Mouse (Mus musculus) neural tube, embryonic 11.5 days (tissue): Measurements from ENCODE around the gene Prkg1. TPM values are rescaled to one million over a fixed set of nuclear protein-coding genes. Genes with fewer than 3 reads are reported as not detected.
"Not testable (repeated sequence)": the region's sequence is repeated elsewhere in the genome, so short reads cannot be mapped to it uniquely, and the experiment has no call there.

Experiments
- ATAC-seq: fragments of 200-750 bp; cut with Nextera tagmentation; 2 replicates; pipeline ENCODE4 v1.8.0; 2017; ENCODE audit warnings: moderate number of reproducible peaks, mild to moderate bottlenecking, moderate TSS enrichment, moderate library complexity; ENCODE audit not compliant: insufficient read depth, low FRiP score, low TSS enrichment
- DNase-seq: peaks from one replicate; pipeline ENCODE4 v3.0.0-alpha.2; 2015; ENCODE audit warnings: low spot score
- H3K27ac ChIP-seq: fragments of 300-500 bp; sonication (generic); 2 replicates; pipeline ENCODE4 v1.5.1; 2014; ENCODE audit warnings: low read depth, mild to moderate bottlenecking, low read length
- H3K27me3 ChIP-seq: fragments of 300-500 bp; sonication (generic); 2 replicates; pipeline ENCODE4 v1.6.1; 2014; ENCODE audit warnings: mild to moderate bottlenecking, low read length, mixed read lengths; ENCODE audit not compliant: control insufficient read depth, insufficient read depth
- H3K36me3 ChIP-seq: fragments of 300-500 bp; sonication (generic); 2 replicates; pipeline ENCODE4 v1.6.1; 2014; ENCODE audit warnings: mild to moderate bottlenecking, low read length, moderate library complexity, mixed read lengths; ENCODE audit not compliant: control insufficient read depth, insufficient read depth
- H3K4me1 ChIP-seq: fragments of 300-500 bp; sonication (generic); 2 replicates; pipeline ENCODE4 v1.6.1; 2014; ENCODE audit warnings: low read length, mixed read lengths; ENCODE audit not compliant: control insufficient read depth, insufficient read depth
- H3K4me2 ChIP-seq: fragments of 300-500 bp; sonication (generic); 2 replicates; pipeline ENCODE4 v1.6.1; 2014; ENCODE audit warnings: low read depth, mild to moderate bottlenecking, moderate library complexity
- H3K4me3 ChIP-seq: fragments of 300-500 bp; sonication (generic); 2 replicates; pipeline ENCODE4 v1.5.1; 2014; ENCODE audit warnings: low read depth, low read length
- H3K9ac ChIP-seq: fragments of 300-500 bp; sonication (generic); 2 replicates; pipeline ENCODE4 v1.6.1; 2014; ENCODE audit warnings: mild to moderate bottlenecking, low read length
- H3K9me3 ChIP-seq: fragments of 300-500 bp; sonication (generic); 2 replicates; pipeline ENCODE4 v1.6.1; 2016; ENCODE audit warnings: low read length; ENCODE audit not compliant: control insufficient read depth
- WGBS: fragments of 180-500 bp; shearing (Covaris S2); extraction: QIAGEN DNeasy Blood & Tissue Kit; methylation state at CpG from one replicate; pipeline ENCODE4 v1.1.7; 2014; 5-methylcytosine and 5-hydroxymethylcytosine counted together
- polyA plus RNA-seq: library from polyadenylated mRNA; unstranded; fragments of >200 nt; fragmentation: Nextera tagmentation; extraction: Ambion mirVana; gene quantifications from 2 replicates; pipeline ENCODE4 v1.2.1, GENCODE M21; 2014

Gene Prkg1
- polyA plus RNA-seq, 1 experiment from 2014 or later: 8.2 TPM

GRCm38 (mm10) chr19:31354959-31355358 is 409.9 kb downstream of the Prkg1 start:
- Histone ChIP-seq H3K9me3 (no peaks in the 10 kb centered on the region), H3K27me3 (no peaks in the 10 kb centered on the region), H3K4me2 (no peak overlapping the region), H3K36me3 (no peaks in the 10 kb centered on the region), H3K9ac (no peak overlapping the region), H3K4me1 (no peaks in the 10 kb centered on the region), H3K27ac (no peak overlapping the region), H3K4me3 (no peak overlapping the region)
- WGBS: 76% methylated on average over 1 of the region's 1 CpGs
- ATAC-seq (no peak), DNase-seq (no peak)

- DNase-seq, H3K4me1 ChIP-seq, H3K9me3 ChIP-seq, H3K27me3 ChIP-seq, ATAC-seq, H3K36me3 ChIP-seq, H3K4me2 ChIP-seq, H3K4me3 ChIP-seq, H3K9ac ChIP-seq, H3K27ac ChIP-seq: not testable (repeated sequence)
Measured at GRCm38 (mm10) chr19:31352784-31353183, 412.0 kb downstream of the Prkg1 start.

- no peak overlapping the region for H3K9ac ChIP-seq
- no peaks in the 10 kb centered on the region for H3K36me3 ChIP-seq
- 36% methylated on average over 3 of the region's 3 CpGs for WGBS
- no peak for ATAC-seq
- H3K27me3 ChIP-seq: no peaks in the 10 kb centered on the region
- H3K27ac ChIP-seq: no peak overlapping the region
- H3K4me2 ChIP-seq: no peak overlapping the region
- H3K4me3 ChIP-seq: no peak overlapping the region
- H3K4me1 ChIP-seq: no peaks in the 10 kb centered on the region
- DNase-seq: no peak
- H3K9me3 ChIP-seq: no peaks in the 10 kb centered on the region
Measured at GRCm38 (mm10) chr19:31351796-31352195, 413.0 kb downstream of the Prkg1 start.

- H3K4me3 ChIP-seq: no peak overlapping the region
- no peak overlapping the region for H3K4me2 ChIP-seq
- DNase-seq (peak; percentile 50), ATAC-seq (no peak)
- no peaks in the 10 kb centered on the region for H3K9me3 ChIP-seq
- H3K27ac ChIP-seq: no peak overlapping the region
- H3K27me3 ChIP-seq: no peaks in the 10 kb centered on the region
- H3K9ac ChIP-seq: no peak overlapping the region
- H3K4me1 ChIP-seq: no peaks in the 10 kb centered on the region
- WGBS: 35% methylated on average over 4 of the region's 4 CpGs
- H3K36me3 ChIP-seq: no peaks in the 10 kb centered on the region
Measured at GRCm38 (mm10) chr19:31342150-31342549, 422.7 kb downstream of the Prkg1 start.

- Histone ChIP-seq H3K9me3 (no peaks in the 10 kb centered on the region), H3K4me1 (no peaks in the 10 kb centered on the region), H3K27me3 (no peaks in the 10 kb centered on the region), H3K27ac (no peak overlapping the region), H3K4me3 (no peak overlapping the region), H3K4me2 (no peak overlapping the region), H3K36me3 (no peaks in the 10 kb centered on the region), H3K9ac (no peak overlapping the region)
- 78% methylated on average over 1 of the region's 1 CpGs for WGBS
- DNase-seq (no peak), ATAC-seq (no peak)
Measured at GRCm38 (mm10) chr19:31340898-31341297, 423.9 kb downstream of the Prkg1 start.

- Histone ChIP-seq H3K4me2 (no peak overlapping the region), H3K9ac (no peak overlapping the region), H3K36me3 (no peaks in the 10 kb centered on the region), H3K4me1 (no peaks in the 10 kb centered on the region), H3K27ac (no peak overlapping the region), H3K9me3 (no peaks in the 10 kb centered on the region), H3K4me3 (no peak overlapping the region), H3K27me3 (no peaks in the 10 kb centered on the region)
- DNase-seq (no peak), ATAC-seq (no peak)
- 69% methylated on average over 5 of the region's 5 CpGs for WGBS
Measured at GRCm38 (mm10) chr19:31338355-31339101, 426.3 kb downstream of the Prkg1 start.

GRCm38 (mm10) chr19:31337863-31338217 is 427.0 kb downstream of the Prkg1 start:
- Histone ChIP-seq H3K4me3 (no peak overlapping the region), H3K27me3 (no peaks in the 10 kb centered on the region), H3K9ac (no peak overlapping the region), H3K9me3 (no peaks in the 10 kb centered on the region), H3K27ac (no peak overlapping the region), H3K36me3 (no peaks in the 10 kb centered on the region), H3K4me2 (no peak overlapping the region), H3K4me1 (no peaks in the 10 kb centered on the region)
- ATAC-seq (no peak), DNase-seq (no peak)
- WGBS: 87% methylated on average over 6 of the region's 6 CpGs

- Histone ChIP-seq H3K27ac (no peak overlapping the region), H3K9ac (no peak overlapping the region), H3K4me1 (no peaks in the 10 kb centered on the region), H3K4me3 (no peak overlapping the region), H3K36me3 (no peaks in the 10 kb centered on the region), H3K9me3 (no peaks in the 10 kb centered on the region), H3K4me2 (no peak overlapping the region), H3K27me3 (no peaks in the 10 kb centered on the region)
- no peak for ATAC-seq
- no peak for DNase-seq
- 84% methylated on average over 9 of the region's 9 CpGs for WGBS
Measured at GRCm38 (mm10) chr19:31337163-31337862, 427.5 kb downstream of the Prkg1 start.

GRCm38 (mm10) chr19:31336381-31336780 is 428.5 kb downstream of the Prkg1 start:
- Histone ChIP-seq H3K4me3 (no peak overlapping the region), H3K36me3 (no peaks in the 10 kb centered on the region), H3K4me1 (no peaks in the 10 kb centered on the region), H3K27me3 (no peaks in the 10 kb centered on the region), H3K27ac (no peak overlapping the region), H3K4me2 (no peak overlapping the region), H3K9ac (no peak overlapping the region), H3K9me3 (no peaks in the 10 kb centered on the region)
- ATAC-seq: no peak
- WGBS: 89% methylated on average over 3 of the region's 3 CpGs
- no peak for DNase-seq
